Mouse (Mus musculus): ENCODE measurements around the gene Fst.

The Fst gene

DNA sequence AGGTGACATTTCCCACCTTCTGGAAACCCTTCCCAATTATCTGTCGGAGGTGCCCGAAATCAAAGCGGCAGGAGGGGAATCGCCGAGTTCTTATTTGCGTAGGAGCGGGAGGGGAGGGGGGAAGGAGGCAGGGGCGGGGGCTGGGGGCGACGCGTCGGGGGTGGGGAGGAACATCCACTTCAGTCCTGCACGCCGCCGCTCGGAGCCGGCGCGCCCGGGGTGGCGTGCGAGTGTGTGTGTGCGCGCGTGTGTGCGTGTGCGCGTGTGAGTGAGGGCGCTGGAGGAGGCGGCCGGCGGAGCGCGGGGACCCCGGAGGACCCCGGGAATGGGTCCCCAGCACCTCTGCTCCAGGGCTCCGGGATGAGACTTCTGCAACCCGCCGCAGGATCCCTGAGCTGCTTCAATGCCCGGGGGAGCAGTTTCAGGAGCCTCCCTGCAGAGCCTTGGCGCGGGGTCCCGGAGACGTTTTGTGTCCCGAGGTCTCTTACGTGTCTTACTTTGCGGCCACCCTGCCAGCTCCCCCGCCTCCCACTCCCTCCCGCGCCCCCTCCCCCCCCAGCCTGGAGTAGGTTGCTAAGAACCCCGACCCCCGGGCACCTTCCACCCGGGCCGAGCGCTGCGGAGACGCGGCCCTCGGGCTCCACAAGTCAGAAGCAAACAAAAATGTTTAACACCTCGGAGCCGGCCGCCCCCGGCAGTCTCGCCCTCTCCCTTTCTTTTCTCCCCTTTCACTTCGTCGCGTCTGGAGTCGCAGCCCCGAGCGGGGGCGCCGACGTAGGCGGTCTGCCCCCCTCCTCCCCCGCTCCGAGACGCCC, at the start of gene Fst:
TSS of gene Fst (minus strand) at position 66 of the 815 bp plus-strand sequence.
- DNase-seq (ENCODE audit: low spot score), result no peak

DNA sequence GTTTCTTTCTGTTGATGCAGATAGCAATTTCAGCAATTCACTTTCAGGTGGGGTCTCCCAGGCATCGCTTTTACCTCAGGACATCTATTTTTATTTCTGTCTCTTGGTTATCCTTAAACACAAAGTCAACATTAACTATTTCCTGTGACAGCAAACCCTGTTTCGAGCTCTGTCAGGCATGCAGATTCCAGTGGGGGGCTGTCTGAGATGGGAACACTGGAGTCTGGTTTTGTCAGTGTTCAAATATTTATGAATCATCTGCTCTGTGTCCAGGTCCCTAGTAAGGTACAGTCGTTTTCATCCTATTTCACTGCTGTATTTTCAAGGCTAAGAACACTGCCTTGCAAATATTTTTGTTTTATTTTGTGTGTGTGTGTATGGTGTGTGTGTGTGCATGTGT, 35.1 kb upstream of the Fst start:
- no peak for DNase-seq (ENCODE audit: low spot score)

- DNase-seq (ENCODE audit: low spot score), result no peak
These were observed 29.4 kb upstream of the Fst start for GRCm38 (mm10) chr13:114488178-114488577.

DNA sequence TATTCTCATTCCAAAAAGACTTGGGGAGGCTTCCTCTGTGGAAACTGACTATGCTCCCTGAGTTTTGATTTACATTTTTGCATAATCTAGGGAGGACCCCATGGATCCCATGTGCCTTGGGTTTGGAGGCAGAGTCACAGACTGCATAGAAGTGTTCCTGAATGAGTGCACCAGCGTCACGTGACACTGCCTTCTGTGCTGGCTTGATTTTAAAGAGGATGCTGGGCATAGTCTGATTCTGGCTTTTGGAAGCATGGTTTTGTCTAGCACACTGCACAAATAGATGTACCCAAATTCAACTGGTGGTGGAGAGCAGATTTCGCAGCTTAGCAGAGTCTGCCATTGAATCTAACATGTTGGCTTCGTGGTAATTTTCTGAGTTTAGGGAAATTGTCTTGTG, 19.6 kb upstream of the Fst start:
- DNase-seq (ENCODE audit: low spot score), result no peak

DNA sequence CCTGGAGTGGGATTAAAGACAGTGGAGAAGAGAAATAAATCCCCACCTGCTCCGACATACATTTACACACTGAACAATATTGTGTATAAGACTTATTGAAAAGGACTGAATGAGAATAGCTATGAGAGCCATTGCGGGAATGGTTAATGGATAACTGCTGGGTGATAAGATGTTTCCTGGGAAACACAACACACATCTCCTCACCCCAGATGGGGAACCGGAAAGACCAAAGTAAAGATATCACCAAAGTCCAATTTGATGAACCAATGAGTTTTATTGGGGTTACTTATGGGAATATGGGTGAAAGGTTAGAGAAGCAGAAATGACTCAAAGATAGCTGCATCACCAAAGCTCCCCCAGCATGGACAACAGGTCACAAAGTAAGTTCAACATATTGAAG, 11.2 kb upstream of the Fst start:
- DNase-seq (ENCODE audit: low spot score), result no peak

GRCm38 (mm10) chr13:114466269-114466919, 7.6 kb upstream of the Fst start:
- no peak for DNase-seq (ENCODE audit: low spot score)

DNA sequence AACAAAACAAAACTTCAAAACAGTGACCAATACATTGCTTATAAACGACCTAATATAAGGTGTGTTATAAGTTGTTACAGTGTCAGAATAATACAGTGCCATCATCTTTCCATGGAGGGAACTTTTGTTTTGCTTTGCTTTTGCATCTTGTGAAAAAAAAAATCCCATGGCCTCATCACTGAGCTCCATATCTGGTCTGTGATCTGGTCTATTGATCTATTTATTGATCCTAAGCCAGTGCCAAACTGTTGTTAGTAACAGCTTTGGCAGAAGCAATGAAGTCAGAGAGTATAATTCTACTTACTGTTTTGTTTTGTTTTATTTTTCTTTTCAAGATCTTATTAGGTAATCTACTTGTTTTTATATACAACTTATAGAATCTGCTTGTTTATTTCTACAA, 6.6 kb upstream of the Fst start:
- no peak for DNase-seq (ENCODE audit: low spot score)

DNA sequence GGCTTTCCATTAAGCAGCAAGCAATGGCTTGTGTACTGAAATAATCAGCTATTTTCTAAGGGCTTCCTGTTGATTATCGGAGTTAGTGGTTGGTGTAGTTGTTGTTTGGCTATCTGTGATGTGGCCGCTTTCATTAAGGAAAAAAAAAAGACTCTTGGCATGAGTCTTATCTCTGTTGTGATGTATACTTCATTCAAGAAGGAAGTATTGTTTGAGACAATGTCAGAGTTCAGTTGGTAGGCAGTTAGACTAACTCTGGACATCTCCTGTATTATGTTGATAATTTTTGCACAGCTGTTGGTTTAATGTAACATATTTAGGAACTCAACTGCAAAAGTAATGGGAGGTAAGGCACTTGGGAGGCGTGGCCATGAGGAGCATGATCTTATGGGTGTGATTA, 6.1 kb upstream of the Fst start:
- no peak for DNase-seq (ENCODE audit: low spot score)

GRCm38 (mm10) chr13:114462548-114463408, 4.0 kb upstream of the Fst start:
- no peak for DNase-seq (ENCODE audit: low spot score)

GRCm38 (mm10) chr13:114460306-114460892, 1.6 kb upstream of the Fst start:
- DNase-seq (ENCODE audit: low spot score), result no peak

GRCm38 (mm10) chr13:114459701-114460160, 980 bp upstream of the Fst start:
- no peak for DNase-seq (ENCODE audit: low spot score)

DNA sequence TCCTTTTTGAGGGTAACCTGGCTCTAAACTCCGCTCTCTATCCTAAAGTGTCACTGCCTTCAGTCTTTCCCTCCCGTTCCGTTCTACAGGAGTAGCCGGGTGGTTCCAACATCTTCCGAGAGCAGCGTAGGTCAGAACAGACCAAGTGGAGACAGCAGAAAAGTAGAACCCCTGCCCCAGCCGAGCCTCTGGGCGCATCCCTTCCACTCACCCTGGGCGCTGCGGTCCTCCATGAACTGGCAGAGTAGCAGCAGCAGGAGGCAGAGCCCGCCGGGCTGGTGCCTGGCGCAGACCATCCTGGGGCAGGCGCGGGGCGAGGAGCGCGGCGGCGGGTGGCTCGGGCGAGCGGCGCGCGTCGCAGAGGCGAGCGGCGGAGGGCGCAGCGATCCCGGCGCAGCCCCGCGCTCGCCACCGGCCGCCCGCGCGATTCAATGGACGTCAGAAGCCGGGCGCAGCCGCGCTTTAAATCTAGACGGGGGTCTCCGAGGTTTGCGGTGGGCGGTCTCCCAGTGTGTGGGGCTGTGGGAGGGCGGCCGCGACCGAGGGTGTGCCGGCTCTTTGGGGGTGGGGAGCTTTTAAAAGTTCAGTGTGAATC, 363 bp downstream of the Fst start:
- DNase-seq (ENCODE audit: low spot score), result no peak

DNA sequence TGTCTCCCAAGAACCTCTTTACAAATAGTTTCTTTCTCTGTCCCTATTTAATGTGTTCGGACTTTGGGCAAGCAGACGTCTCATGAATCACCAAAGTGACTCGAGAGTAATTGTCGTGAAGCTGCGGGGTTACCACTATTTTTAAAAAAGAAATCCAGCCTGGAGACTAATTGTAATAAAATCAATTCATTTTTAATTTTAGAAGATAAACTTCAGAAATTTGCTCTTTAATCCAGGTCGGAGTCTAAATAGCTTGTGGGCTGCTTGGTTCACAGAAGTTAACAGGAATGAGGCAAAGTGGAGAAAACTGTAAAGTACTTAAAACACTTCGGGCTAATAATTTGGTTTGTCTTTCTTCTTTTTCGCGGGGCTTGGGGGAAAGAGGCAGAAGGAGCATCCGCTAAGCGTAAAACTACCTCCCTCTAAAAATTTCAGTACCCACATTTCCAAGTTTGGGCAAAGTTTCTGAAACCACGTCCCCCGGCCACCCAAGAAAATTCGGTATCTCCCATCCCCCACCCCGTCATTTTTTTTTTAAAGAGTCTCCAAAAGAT, 1.1 kb downstream of the Fst start:
- no peak for DNase-seq (ENCODE audit: low spot score)

DNA sequence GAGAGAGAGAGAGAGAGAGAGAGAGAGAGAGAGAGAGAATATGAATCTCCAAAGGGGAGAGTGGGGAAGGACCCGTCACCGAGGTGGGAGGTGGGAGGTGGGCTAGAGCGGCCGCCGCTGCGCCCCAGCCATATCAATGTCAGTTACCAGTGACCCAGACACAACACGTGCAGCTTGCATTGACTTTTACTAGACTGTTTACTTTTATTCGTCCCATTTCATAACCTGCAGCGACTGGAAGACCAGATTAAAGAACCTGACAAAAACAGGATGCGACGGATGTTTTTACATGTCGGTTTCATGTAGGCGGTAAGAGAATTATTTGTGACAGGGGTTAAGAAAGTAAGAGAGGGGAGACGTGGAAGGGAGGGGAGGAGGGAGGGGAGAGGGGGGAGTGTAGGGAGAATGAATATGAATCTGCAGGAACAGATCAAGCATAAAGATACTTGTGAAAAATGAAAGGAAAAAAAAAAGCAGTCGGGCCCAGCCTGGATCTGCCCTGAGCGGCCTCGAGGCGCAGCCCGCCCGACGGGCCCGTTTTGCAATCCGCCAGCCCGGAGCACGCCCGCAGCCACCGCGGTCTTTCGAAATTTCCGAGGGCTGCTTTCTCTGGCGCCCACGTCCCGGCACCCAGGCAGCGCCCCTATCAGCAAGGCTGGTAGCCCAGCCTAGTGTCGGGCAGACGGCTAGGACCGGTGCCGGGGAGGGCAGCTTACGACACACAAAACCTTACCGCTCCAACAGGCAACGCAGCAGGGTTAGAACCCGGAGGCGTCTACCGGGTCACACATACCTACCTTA, 1.8 kb downstream of the Fst start:
- DNase-seq (ENCODE audit: low spot score), result no peak

GRCm38 (mm10) chr13:114456224-114456623, 2.5 kb downstream of the Fst start:
- no peak for DNase-seq (ENCODE audit: low spot score)

DNA sequence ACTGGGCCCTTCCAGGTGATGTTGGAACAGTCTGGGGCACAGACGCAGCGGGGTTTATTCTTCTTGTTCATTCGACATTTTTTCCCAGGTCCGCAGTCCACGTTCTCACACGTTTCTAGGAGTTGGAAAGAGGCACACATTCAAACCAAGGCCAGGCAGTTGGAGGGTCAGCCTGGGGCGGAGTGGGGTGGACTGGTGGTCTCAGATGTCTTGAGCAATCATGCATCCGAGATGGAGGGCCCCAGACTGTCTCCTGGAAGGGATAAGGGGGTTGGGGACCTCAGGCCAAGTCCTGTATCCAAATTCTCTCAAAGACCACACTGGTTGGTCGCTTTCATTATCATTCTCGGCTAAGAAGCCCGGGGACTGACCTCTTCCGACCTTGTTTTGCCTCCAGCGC, 3.0 kb downstream of the Fst start:
- DNase-seq (ENCODE audit: low spot score), result no peak

DNA sequence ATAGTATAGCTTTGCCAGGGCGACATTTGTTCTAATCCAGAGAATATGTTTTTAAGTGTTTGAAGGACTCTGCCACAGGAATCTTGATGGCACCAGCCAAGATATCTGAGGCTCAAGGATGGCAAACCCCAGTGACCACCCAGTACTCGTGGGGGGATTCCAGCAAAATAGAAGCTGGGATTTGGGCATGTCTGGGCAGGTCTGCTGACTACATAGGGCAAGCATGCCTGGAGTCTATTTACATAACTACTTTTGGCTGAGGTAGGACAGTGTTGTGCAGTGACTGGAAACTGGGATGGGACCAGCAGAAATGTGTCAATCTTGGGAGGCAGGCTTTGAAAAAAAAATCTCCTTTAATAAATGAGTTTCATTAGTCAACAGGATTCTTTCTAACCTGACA, 11.5 kb downstream of the Fst start:
- DNase-seq (ENCODE audit: low spot score), result no peak

- DNase-seq (ENCODE audit: low spot score), result no peak
These were observed 26.3 kb downstream of the Fst start for GRCm38 (mm10) chr13:114432491-114432890.

- DNase-seq (ENCODE audit: low spot score), result no peak
These were observed 33.5 kb downstream of the Fst start for GRCm38 (mm10) chr13:114425230-114425629.

- no peak for DNase-seq (ENCODE audit: low spot score)
These were observed 38.5 kb downstream of the Fst start for GRCm38 (mm10) chr13:114420235-114420634.

- DNase-seq (ENCODE audit: low spot score), result no peak
These were observed 39.4 kb downstream of the Fst start for GRCm38 (mm10) chr13:114419364-114419763.
